Mouse (Mus musculus) lung, adult 2 months (tissue): ENCODE measurements at regions not wholly inside any gene's neighbourhood (a gene's known extent, or its start where the extent isn't known, plus 50 kb on each side); places are given as distances from the start of the nearest gene placed in this dataset.
A peak's percentile ranks its signal among the peaks of the same experiment; 100 is the strongest.

ENCODE experiments used
- DNase-seq: peaks from one replicate; pipeline ENCODE4 v3.0.0; 2022
- H3K4me1 ChIP-seq: fragments of 200-500 bp; 2 replicates; pipeline ENCODE4 v1.6.1; 2011; ENCODE audit warnings: low read length; ENCODE audit not compliant: control insufficient read depth, insufficient read depth
- H3K4me3 ChIP-seq: fragments of 200-500 bp; replicated peaks from 2 replicates; pipeline ENCODE3; 2011; ENCODE audit warnings: low read depth, mild to moderate bottlenecking, control low read depth, low read length; ENCODE audit errors: extremely low read depth
- CTCF ChIP-seq: fragments of 200-500 bp; IDR thresholded peaks from 2 replicates; pipeline ENCODE4 v1.5.1; 2011; ENCODE audit warnings: mild to moderate bottlenecking, low read length, control low read depth; ENCODE audit not compliant: insufficient read depth
- POLR2A ChIP-seq: fragments of 200-500 bp; IDR thresholded peaks from 2 replicates; pipeline ENCODE4 v1.6.1; 2011; ENCODE audit warnings: low read depth, mild to moderate bottlenecking, control low read depth, low read length, borderline replicate concordance; ENCODE audit errors: extremely low read depth
- WGBS: fragments of 180-500 bp; shearing (Covaris S2); methylation state at CpG from one replicate; pipeline ENCODE4 v1.1.7; 2018; 5-methylcytosine and 5-hydroxymethylcytosine counted together

DNA sequence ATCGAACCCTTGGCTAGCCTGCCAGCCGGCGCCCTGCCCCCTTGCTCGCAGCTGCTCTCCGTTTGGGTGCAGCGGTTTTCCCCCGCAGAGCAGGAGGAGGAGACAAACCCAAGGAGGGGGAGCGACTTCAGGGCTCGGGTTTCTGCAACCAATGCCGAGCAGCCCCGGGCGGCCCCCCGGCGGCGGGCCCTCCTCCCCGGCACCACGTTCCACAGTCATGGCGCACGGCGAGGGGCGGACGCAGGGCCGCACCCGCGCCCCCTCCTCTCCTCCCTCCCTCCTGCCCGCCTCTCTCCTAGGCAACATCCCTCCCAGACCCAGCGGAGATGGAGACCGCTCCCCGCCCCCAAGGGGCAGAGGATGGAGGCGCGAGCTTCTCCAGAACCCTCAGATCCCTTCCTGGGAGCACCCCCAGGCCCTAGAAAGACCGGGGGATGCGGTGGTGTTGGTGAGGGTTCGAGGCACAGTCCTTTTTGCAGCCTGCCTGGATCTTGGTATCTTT, 129.4 kb upstream of the Ubr2 start:
- H3K4me1 ChIP-seq = peaks cover 13% of the 10 kb centered on the region
- TF ChIP-seq POLR2A = peak; percentile 55; the same call in 1 of the 2 replicates
- TF ChIP-seq CTCF = no peak
- WGBS = 1% methylated on average over 28 of the region's 34 CpGs
- H3K4me3 ChIP-seq = peak overlapping the region; percentile 82
- peak; percentile 72 for DNase-seq

DNA sequence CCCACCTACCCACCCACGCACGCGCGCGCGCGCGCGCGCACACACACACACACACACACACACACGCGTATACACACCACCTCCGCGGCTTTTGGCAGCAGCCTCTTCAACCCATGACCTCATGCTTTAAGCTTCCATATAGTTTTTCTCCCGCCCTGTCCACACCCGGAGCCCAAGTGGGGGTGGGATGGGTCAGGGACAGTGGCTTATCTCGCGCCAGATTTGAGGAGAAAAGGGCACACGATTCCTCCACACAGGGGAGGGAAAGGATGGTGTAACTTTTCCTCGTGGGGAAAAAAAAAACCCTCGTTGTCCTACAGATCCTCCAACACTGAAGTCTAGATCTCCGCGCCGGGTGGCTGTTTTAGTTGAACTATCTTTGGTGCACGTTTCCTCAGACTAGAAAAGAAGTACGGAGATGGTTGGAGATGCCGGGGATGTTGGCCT, 128.8 kb upstream of the Ubr2 start:
- Histone ChIP-seq H3K4me1 (peaks cover 10% of the 10 kb centered on the region), H3K4me3 (peak overlapping the region; percentile 56)
- WGBS = 5% methylated on average over 27 of the region's 27 CpGs
- peak; percentile 15 for DNase-seq
- TF ChIP-seq POLR2A = no peak
- TF ChIP-seq CTCF = no peak

DNA sequence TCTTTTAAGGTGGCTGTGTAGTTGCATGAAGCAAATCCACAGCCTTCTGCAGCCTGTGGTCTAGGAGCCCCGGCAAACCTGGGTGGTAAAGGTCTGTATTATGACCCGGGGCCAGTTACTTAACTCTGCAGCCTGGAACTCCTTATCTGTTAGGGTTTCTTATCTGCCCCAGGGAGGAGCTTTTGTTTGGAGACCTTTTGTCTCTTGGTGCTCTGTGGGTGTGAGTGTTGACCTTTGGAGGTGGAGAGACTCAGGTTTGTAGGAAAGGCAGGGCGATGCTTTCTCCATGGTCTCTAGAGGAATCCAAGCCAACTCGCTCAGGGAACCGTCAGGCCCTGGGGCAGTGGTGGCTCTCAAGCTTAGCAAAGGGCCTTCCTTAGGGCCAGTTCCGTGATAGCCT, 127.8 kb upstream of the Ubr2 start:
- WGBS = 53% methylated on average over 6 of the region's 6 CpGs
- DNase-seq = no peak
- H3K4me1 ChIP-seq = peaks cover 9% of the 10 kb centered on the region
- TF ChIP-seq CTCF (no peak), POLR2A (no peak)
- no peak overlapping the region for H3K4me3 ChIP-seq

DNA sequence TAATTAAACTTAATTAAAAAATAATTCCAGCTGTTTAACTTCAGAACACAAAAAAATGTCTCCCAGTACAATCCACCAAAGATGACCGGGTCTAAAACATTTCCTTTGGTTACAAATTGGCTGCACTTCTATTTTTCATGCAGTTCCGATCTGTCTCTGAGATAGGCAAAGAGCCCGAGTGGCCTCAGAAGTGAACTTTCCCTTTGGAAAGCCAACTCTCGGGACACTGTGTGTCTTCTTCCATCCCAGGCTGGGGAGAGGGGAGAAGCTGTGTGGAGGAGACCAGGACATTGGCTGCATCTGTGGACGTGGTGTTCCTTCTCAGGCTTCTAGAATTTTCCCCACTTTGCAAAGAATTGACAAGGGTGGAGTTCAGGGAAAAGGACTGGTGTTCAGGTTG, 125.0 kb upstream of the Ubr2 start:
- no peak for TF ChIP-seq POLR2A
- TF ChIP-seq CTCF = no peak
- no peak for DNase-seq
- Histone ChIP-seq H3K4me1 (peaks cover 2% of the 10 kb centered on the region; the same call in 1 of the 2 replicates), H3K4me3 (no peak overlapping the region)
- WGBS = 53% methylated on average over 5 of the region's 5 CpGs

DNA sequence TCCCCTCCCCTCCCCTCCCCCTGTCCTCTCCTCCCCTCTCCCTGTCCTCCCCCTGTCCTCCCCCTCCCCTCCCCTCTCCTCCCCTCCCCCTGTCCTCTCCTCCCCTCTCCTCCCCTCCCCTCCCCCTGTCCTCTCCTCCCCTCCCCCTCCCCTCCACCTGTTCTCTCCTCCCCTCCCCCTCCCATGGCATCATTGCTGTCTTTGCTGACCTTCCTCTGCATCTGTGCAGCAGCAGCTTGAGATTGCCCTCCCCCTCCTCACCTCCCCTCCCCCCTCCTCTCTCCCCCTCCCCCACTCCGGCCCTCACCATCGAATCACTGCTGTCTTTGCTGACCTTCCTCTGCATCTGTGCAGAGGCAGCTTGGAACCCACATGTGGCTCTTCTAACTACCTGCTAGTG, 123.4 kb upstream of the Ubr2 start:
- DNase-seq = no peak
- no peak overlapping the region for H3K4me3 ChIP-seq
- TF ChIP-seq POLR2A (no peak), CTCF (no peak)
- 55% methylated on average over 2 of the region's 2 CpGs for WGBS
- no peaks in the 10 kb centered on the region for H3K4me1 ChIP-seq

DNA sequence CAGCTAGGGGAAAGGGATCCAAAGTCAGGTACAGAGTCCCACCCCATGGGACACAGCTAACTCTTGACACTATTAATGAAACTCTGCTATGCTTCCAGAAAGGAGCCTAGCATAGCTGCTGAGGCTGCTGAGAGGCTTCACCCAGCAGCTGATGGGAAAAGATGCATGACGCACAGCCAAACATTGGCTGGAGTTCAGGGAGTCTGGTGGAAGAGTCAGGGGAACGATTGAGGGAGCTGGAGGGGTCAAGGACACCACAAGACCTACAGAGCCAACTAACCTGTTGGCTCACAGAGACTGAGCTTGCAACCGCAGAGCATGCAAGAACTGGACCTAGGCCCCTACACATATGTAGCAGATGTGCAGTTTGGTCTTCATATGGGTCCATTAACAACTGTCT, 117.2 kb upstream of the Ubr2 start:
- 63% methylated on average over 3 of the region's 3 CpGs for WGBS
- Histone ChIP-seq H3K4me3 (no peak overlapping the region), H3K4me1 (no peaks in the 10 kb centered on the region)
- DNase-seq = no peak
- TF ChIP-seq CTCF = no peak
- no peak for TF ChIP-seq POLR2A

DNA sequence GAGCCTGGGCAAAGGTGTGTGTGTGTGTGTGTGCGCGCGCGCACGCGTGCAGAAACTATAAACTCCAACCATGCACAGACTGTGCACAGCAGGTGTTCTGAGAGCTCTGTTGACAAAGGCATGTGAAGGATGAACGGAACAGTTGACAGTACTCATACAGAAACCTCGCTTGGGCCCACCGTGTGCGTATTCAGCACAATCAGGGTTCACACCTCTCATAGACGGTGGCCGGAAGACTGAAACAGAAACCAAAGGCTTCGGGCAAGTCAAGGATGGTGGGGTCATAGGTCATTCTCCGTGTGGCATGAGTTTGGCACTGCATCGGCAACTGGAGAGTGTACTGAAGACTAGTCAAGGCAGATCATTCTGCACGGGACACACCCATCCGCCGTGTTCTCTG, 113.2 kb upstream of the Ubr2 start:
- 90% methylated on average over 18 of the region's 18 CpGs for WGBS
- DNase-seq = no peak
- no peak overlapping the region for H3K4me3 ChIP-seq
- no peak for TF ChIP-seq POLR2A
- no peak for TF ChIP-seq CTCF
- no peaks in the 10 kb centered on the region for H3K4me1 ChIP-seq

DNA sequence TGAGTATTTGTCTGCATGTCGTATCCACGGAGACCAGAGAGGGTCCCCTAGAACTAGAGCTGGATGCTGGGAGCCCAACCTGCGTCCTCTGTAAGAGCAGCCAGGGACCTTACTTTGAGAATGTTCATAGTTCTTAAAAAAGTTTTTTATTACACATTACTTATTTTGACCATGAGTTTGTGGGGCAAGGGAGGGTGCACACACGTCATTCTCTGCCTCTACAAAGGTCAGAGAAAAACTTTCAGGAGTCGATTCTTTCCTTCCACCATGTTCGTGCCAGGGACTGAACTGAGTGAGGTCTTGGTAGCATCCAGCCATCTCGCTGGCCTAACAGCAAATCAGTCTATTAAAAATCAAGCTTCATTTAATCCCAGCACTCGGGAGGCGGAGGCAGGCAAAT, 111.9 kb upstream of the Ubr2 start:
- TF ChIP-seq POLR2A (no peak), CTCF (no peak)
- H3K4me1 ChIP-seq = no peaks in the 10 kb centered on the region
- DNase-seq = no peak
- H3K4me3 ChIP-seq = no peak overlapping the region
- 80% methylated on average over 9 of the region's 9 CpGs for WGBS

DNA sequence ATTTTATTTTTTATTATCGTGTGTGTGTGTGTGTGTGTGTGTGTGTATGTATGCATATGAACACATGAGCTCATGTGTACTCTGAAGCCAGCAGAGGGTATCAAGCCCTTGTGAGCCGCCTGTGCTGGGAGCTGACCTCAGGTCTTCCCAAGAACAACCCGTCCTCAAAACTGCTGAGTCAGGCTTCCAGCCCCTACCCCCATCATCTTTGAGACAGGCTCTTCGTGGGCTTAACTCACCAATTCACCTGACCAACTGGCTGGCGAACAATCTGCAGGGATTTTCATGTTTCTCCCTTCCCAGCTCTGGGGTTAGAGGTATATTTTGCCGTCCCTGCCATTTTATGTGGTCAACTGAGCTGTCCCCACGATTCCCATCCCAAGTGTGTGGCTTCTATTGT, 107.7 kb upstream of the Ubr2 start:
- Histone ChIP-seq H3K4me1 (no peaks in the 10 kb centered on the region), H3K4me3 (no peak overlapping the region)
- DNase-seq = no peak
- 84% methylated on average over 7 of the region's 7 CpGs for WGBS
- no peak for TF ChIP-seq POLR2A
- TF ChIP-seq CTCF = no peak

DNA sequence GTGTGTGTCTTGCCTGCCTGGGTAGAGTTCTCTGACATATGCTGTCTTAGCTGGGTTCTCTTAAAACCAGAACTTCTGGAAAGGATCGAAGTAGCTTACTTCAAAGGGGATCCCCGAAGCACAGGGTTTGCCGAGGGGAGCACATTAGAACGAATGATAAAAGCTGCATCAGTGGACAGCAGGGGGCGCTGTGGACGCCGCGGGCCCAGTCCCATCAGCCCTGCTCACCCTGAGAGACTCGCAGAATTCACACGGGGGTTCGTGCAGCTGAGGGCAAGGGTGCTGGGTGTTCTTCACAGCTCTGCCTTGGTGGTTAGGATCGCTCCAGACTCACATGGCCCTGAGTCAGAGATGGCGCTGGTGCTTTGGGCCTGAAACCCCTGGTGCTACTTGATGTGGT, 105.4 kb upstream of the Ubr2 start:
- H3K4me1 ChIP-seq = no peaks in the 10 kb centered on the region
- TF ChIP-seq POLR2A (no peak), CTCF (peak; percentile 61)
- no peak overlapping the region for H3K4me3 ChIP-seq
- WGBS = 48% methylated on average over 13 of the region's 13 CpGs
- no peak for DNase-seq
